8 mouse cellular contexts compared by ENCODE assay signal in genomic region chr6:6955764-6956561, GRCm38 (mm10). TPM values are rescaled to one million over a fixed set of nuclear protein-coding genes. Genes with fewer than 3 reads are reported as not detected.
A peak's percentile ranks its signal among the peaks of the same experiment; 100 is the strongest.
DNase-seq lines count a peak whose midpoint lies in the region; ATAC-seq and TF ChIP-seq lines count a peak whose summit lies in the region.

Sdhaf3 (plus strand) TSS chr6:6956004.

- WGBS in forebrain, embryonic 10.5 days: under 1% methylated on average over 52 of the region's 52 CpGs
- WGBS in heart, embryonic 15.5 days: under 1% methylated on average over 52 of the region's 52 CpGs
- WGBS in liver, embryonic 14.5 days (ENCODE audit: insufficient replicate concordance): under 1% methylated on average over 52 of the region's 52 CpGs
- WGBS in neural tube, embryonic 11.5 days: under 1% methylated on average over 52 of the region's 52 CpGs
- WGBS in stomach, postnatal 0 days: under 1% methylated on average over 52 of the region's 52 CpGs

- peak within 1 kb of the TSS; percentile 90 for H3K27ac ChIP-seq in forebrain, embryonic 10.5 days
- H3K27ac ChIP-seq in heart, embryonic 15.5 days: peak within 1 kb of the TSS; percentile 82
- no peak within 1 kb of the TSS for H3K27ac ChIP-seq in liver, embryonic 14.5 days
- no peak within 1 kb of the TSS for H3K27ac ChIP-seq in neural tube, embryonic 11.5 days (ENCODE audit: low read depth, low read length)
- peak within 1 kb of the TSS; percentile 74 for H3K27ac ChIP-seq in stomach, postnatal 0 days (replicated peaks)

- TF ChIP-seq EP300 in liver, embryonic 14.5 days (IDR thresholded peaks at IDR 0.05; ENCODE audit: low read depth): no peak
- peak; percentile 59 for TF ChIP-seq EP300 in stomach, postnatal 0 days (optimal IDR thresholded peaks at IDR 0.05)

- H3K4me1 ChIP-seq in forebrain, embryonic 10.5 days: peaks cover 11% of the 10 kb centered on the region
- peaks cover 3% of the 10 kb centered on the region; the same call in 1 of the 2 replicates for H3K4me1 ChIP-seq in heart, embryonic 15.5 days (replicated peaks)
- H3K4me1 ChIP-seq in liver, embryonic 14.5 days (replicated peaks; ENCODE audit: control insufficient read depth in 2 of 2, insufficient read depth in 2 of 2, low read length in 1 of 2): peaks cover 0 to 2% of the 10 kb centered on the region in 2 experiments; a peak in 2 of 4 replicates
- H3K4me1 ChIP-seq in neural tube, embryonic 11.5 days (ENCODE audit: control insufficient read depth, insufficient read depth, low read length): no peaks in the 10 kb centered on the region
- H3K4me1 ChIP-seq in stomach, postnatal 0 days (replicated peaks; ENCODE audit: control insufficient read depth, insufficient read depth): no peaks in the 10 kb centered on the region

- no peaks in the 10 kb centered on the region for H3K9me3 ChIP-seq in forebrain, embryonic 10.5 days
- no peaks in the 10 kb centered on the region for H3K9me3 ChIP-seq in heart, embryonic 15.5 days (replicated peaks)
- no peaks in the 10 kb centered on the region for H3K9me3 ChIP-seq in liver, embryonic 14.5 days (ENCODE audit: control insufficient read depth, low read length)
- H3K9me3 ChIP-seq in neural tube, embryonic 11.5 days (ENCODE audit: control insufficient read depth, low read length): no peaks in the 10 kb centered on the region
- no peaks in the 10 kb centered on the region for H3K9me3 ChIP-seq in stomach, postnatal 0 days (ENCODE audit: control insufficient read depth, low read length)

- H3K4me2 ChIP-seq in heart, embryonic 15.5 days: peak within 1 kb of the TSS; percentile 81
- H3K4me2 ChIP-seq in liver, embryonic 14.5 days (ENCODE audit: low read depth): peak within 1 kb of the TSS; percentile 77
- peak within 1 kb of the TSS; percentile 61 for H3K4me2 ChIP-seq in neural tube, embryonic 11.5 days (ENCODE audit: low read depth)
- peak within 1 kb of the TSS; percentile 73 for H3K4me2 ChIP-seq in stomach, postnatal 0 days (replicated peaks; ENCODE audit: low read depth)

- peak within 1 kb of the TSS; percentile 78 for H3K9ac ChIP-seq in heart, embryonic 15.5 days
- peak within 1 kb of the TSS; percentile 68 for H3K9ac ChIP-seq in liver, embryonic 14.5 days (replicated peaks)
- H3K9ac ChIP-seq in neural tube, embryonic 11.5 days (ENCODE audit: low read length): peak within 1 kb of the TSS; percentile 70
- H3K9ac ChIP-seq in stomach, postnatal 0 days (ENCODE audit: low read length): peak within 1 kb of the TSS; percentile 69

- H3K27me3 ChIP-seq in forebrain, embryonic 10.5 days (ENCODE audit: poor library complexity, severe bottlenecking): no peaks in the 10 kb centered on the region
- no peaks in the 10 kb centered on the region for H3K27me3 ChIP-seq in heart, embryonic 15.5 days
- H3K27me3 ChIP-seq in liver, embryonic 14.5 days (ENCODE audit: control insufficient read depth, insufficient read depth, low read length): no peaks in the 10 kb centered on the region
- no peaks in the 10 kb centered on the region for H3K27me3 ChIP-seq in neural tube, embryonic 11.5 days (ENCODE audit: control insufficient read depth, insufficient read depth, low read length)
- H3K27me3 ChIP-seq in stomach, postnatal 0 days (ENCODE audit: control insufficient read depth, insufficient read depth, low read length): no peaks in the 10 kb centered on the region

- peak; percentile 94 to 96 for DNase-seq in CD8-positive naive resting alpha-beta T cell, adult 2 months (ENCODE audit: low read depth in 2 of 2, low spot score in 2 of 2)
- DNase-seq in c-Kit-positive CD71-negative TER-119-negative erythroid progenitor cells, embryonic 14.5 days (ENCODE audit: low read depth): peak; percentile 93
- DNase-seq in forebrain, embryonic 10.5 days (ENCODE audit: extremely low spot score, low spot score): peak; percentile 95
- peak; percentile 95 to 96 for DNase-seq in kidney, postnatal 25 days
- peak; percentile 85 to 86 (median 85) for DNase-seq in liver, embryonic 14.5 days (ENCODE audit: low read depth in 3 of 3, low spot score in 3 of 3)
- peak; percentile 98 for DNase-seq in neural tube, embryonic 11.5 days (ENCODE audit: low spot score)
- peak; percentile 96 for DNase-seq in stomach, postnatal 0 days (ENCODE audit: low spot score)

- H3K36me3 ChIP-seq in forebrain, embryonic 10.5 days (replicated peaks): no peaks in the 10 kb centered on the region
- H3K36me3 ChIP-seq in heart, embryonic 15.5 days: no peaks in the 10 kb centered on the region
- no peaks in the 10 kb centered on the region for H3K36me3 ChIP-seq in liver, embryonic 14.5 days (replicated peaks; ENCODE audit: control insufficient read depth, insufficient read depth, low read depth)
- no peaks in the 10 kb centered on the region for H3K36me3 ChIP-seq in neural tube, embryonic 11.5 days (ENCODE audit: control insufficient read depth, insufficient read depth, low read length)
- no peaks in the 10 kb centered on the region for H3K36me3 ChIP-seq in stomach, postnatal 0 days (ENCODE audit: control insufficient read depth, insufficient read depth, low read length)

- peak; percentile 99 for ATAC-seq in heart, embryonic 15.5 days (replicated peaks; ENCODE audit: insufficient number of reproducible peaks, insufficient read depth, low FRiP score, low read depth)
- ATAC-seq in liver, embryonic 14.5 days (ENCODE audit: insufficient read depth): peak; percentile 97
- ATAC-seq in neural tube, embryonic 11.5 days (ENCODE audit: insufficient read depth, low FRiP score, low TSS enrichment): peak; percentile 99
- peak; percentile 99 for ATAC-seq in stomach, postnatal 0 days (ENCODE audit: low FRiP score, low TSS enrichment)

- H3K4me3 ChIP-seq in forebrain, embryonic 10.5 days: peak within 1 kb of the TSS; percentile 71
- peak within 1 kb of the TSS; percentile 90 for H3K4me3 ChIP-seq in heart, embryonic 15.5 days
- H3K4me3 ChIP-seq in liver, embryonic 14.5 days (ENCODE audit: insufficient read depth in 1 of 2, low read depth in 2 of 2, low read length in 2 of 2): peak within 1 kb of the TSS; percentile 74 to 96
- H3K4me3 ChIP-seq in neural tube, embryonic 11.5 days (ENCODE audit: low read depth, low read length): peak within 1 kb of the TSS; percentile 62
- H3K4me3 ChIP-seq in stomach, postnatal 0 days (ENCODE audit: low read depth, low read length): peak within 1 kb of the TSS; percentile 74

- TF ChIP-seq CTCF in liver, embryonic 14.5 days (IDR thresholded peaks at IDR 0.05; ENCODE audit: low read depth): peak; percentile 21
- TF ChIP-seq CTCF in stomach, postnatal 0 days (IDR thresholded peaks at IDR 0.05; ENCODE audit: low read depth): peak; percentile 63

RNA-seq across cellular contexts. Expression of gene Sdhaf3, which starts in this region (rescaled TPM):
- 6.4 and 7.2 TPM in 2 replicates for polyA plus RNA-seq in forebrain, embryonic 10.5 days (2016; fragmentation: Nextera tagmentation; extraction: Ambion mirVana)
- polyA plus RNA-seq in heart, embryonic 15.5 days (2015; fragmentation: Nextera tagmentation; extraction: Ambion mirVana): 4.3 and 4.5 TPM in 2 replicates
- 0.47 and 0.85 TPM in 2 replicates for polyA plus RNA-seq in liver, embryonic 14.5 days (2012; rRNA removed)
- 2.1 and 2.4 TPM in 2 replicates for polyA plus RNA-seq in liver, embryonic 14.5 days (2014; fragmentation: Nextera tagmentation; extraction: Ambion mirVana)
- polyA plus RNA-seq in neural tube, embryonic 11.5 days (2014; fragmentation: Nextera tagmentation; extraction: Ambion mirVana): 7.1 and 7.6 TPM in 2 replicates
- polyA plus RNA-seq in stomach, postnatal 0 days (2015; fragmentation: Nextera tagmentation; extraction: Ambion mirVana): 3.7 TPM in 2 replicates

Comparison
In these comparisons a context has a peak if more than half of its experiments do, and no peak if none do; other contexts are left out.
1. H3K27ac ChIP-seq: peak in forebrain, embryonic 10.5 days (single experiment), heart, embryonic 15.5 days (single experiment) and stomach, postnatal 0 days (single experiment); none in liver, embryonic 14.5 days (single experiment) and neural tube, embryonic 11.5 days (single experiment).
2. Peak in every context shown above with its lines, with median percentiles within 50 percentile points of each other: DNase-seq, H3K4me3 ChIP-seq, ATAC-seq, H3K4me2 ChIP-seq and H3K9ac ChIP-seq.